Mouse (Mus musculus): Measurements from ENCODE around the gene Rab3ip. TPM values are rescaled to one million over a fixed set of nuclear protein-coding genes. Genes with fewer than 3 reads are reported as not detected.

Rab3ip gene
- total RNA-seq, 2 experiments from 2014 or later, result 8.0 to 13.5 TPM

GRCm38 (mm10) chr10:116893753-116894152, 56.8 kb downstream of the Rab3ip start:
- ATAC-seq (replicated peaks; ENCODE audit: low FRiP score, low TSS enrichment, poor library complexity, severe bottlenecking), result 0 out of 2 replicates have a peak, but pooled peaks have one; percentile 55

DNA sequence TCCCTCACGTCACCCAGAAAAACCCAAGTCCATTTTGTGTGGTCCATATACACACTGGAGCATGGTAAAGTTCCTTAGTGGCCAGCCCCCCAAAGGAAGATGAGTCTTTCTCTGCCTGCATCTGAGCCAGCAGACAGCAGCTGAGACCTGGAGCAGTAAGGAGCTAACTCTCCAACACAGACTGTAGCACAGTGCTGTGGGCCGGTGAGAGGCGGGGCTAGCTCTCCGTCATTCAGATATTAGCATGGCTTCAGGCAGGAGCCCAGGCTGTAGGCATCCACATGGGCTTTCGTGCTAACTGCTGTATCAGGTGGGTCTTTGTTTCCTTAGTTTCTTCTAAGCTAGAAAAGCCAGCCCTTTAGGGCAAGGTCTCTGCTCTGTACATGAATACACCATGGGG, 60.0 kb downstream of the Rab3ip start:
- ATAC-seq (replicated peaks; ENCODE audit: low FRiP score, low TSS enrichment, poor library complexity, severe bottlenecking), result no peak

GRCm38 (mm10) chr10:116884552-116884951, 66.0 kb downstream of the Rab3ip start:
- ATAC-seq (replicated peaks; ENCODE audit: low FRiP score, low TSS enrichment, poor library complexity, severe bottlenecking), result no peak

GRCm38 (mm10) chr10:116883531-116883930, 67.0 kb downstream of the Rab3ip start:
- no peak for ATAC-seq (replicated peaks; ENCODE audit: low FRiP score, low TSS enrichment, poor library complexity, severe bottlenecking)

DNA sequence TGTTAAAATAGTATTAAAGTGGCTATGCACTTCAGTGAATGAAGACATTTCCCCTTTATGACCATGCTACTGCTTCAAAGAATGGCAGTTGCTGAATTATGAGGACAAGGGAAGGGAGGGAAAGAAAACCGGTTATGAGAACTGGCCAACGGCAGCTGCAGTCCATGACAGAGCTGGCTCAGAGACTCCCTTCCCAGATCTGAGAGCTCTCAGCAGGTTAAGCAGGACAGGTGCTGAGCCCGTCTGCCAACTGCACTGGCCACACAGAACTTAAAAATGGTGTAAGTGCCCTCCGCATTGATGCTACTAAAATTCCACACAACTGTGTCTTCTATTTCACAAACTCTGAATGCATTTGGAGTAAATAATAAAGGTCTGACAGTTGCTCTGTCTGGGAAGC, 73.1 kb downstream of the Rab3ip start:
- no peak for ATAC-seq (replicated peaks; ENCODE audit: low FRiP score, low TSS enrichment, poor library complexity, severe bottlenecking)

DNA sequence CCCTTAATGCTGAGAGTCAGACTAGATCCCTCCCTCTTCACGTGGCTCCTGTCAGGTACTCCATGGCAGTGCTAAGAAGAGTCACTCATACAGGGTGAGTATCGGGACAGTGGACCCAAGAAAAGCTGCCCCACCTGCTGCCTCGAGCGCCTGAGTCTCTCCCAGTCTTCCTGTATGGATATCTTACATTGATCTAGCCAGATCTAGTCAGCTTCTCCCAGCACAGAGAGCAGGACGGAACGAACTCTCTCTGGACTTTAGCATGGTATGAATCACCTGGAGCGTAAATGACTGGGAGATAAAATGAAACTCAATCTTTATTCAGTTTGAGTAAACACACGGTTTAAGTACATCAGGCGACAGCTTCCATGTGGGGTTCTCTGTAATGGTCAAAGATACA, 76.1 kb downstream of the Rab3ip start:
- no peak for ATAC-seq (replicated peaks; ENCODE audit: low FRiP score, low TSS enrichment, poor library complexity, severe bottlenecking)

DNA sequence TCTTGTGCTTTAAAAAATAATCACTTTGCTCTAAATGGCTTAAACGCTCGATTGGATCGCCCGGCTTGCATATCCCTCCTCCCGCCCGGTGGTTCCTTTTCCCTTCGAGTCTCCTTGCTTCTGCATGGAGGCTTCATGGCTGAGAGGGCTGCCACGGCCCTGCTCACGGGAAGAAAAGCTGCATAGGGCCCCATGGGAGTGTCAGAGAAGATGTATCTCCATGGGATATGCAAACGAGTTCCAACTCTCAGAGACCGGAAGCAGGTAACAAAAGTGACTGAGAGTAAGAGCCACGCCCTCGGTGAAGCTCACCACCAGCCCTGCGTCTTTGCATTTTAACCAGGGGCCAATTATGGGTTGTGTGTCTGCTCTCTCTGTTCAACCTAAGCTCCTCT, 78.6 kb downstream of the Rab3ip start:
- no peak for ATAC-seq (replicated peaks; ENCODE audit: low FRiP score, low TSS enrichment, poor library complexity, severe bottlenecking)

DNA sequence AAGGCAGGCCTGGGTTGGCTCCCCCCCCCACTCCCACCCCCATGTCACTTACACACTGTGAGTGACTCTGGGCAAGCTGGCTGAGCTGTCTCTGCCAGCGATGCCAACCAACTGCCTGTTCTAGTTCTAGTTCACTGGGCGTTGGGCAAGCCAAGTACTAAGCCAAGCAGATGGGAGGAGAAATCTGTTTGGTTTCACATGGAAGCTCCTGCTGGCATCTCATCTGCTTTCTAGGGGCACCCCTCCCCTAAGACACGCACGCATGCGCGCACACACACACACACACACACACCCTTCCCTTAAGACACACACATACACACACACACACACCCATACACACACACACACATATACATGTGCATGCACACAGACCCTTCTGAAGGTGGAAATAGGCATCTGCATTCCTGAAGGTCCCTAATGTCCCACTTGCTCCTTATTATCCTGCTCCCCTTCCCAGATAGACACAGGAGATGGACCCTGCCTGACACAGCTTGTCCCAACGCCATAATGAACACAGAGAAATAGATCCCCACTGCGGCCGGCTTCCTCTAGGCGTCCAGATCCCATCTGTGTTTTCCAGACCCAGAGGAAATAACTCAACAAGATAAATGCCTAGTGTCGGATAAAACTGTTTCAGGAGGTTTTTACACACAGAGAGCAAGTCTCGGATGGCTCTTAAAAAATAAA, 79.1 kb downstream of the Rab3ip start:
- no peak for ATAC-seq (replicated peaks; ENCODE audit: low FRiP score, low TSS enrichment, poor library complexity, severe bottlenecking)

DNA sequence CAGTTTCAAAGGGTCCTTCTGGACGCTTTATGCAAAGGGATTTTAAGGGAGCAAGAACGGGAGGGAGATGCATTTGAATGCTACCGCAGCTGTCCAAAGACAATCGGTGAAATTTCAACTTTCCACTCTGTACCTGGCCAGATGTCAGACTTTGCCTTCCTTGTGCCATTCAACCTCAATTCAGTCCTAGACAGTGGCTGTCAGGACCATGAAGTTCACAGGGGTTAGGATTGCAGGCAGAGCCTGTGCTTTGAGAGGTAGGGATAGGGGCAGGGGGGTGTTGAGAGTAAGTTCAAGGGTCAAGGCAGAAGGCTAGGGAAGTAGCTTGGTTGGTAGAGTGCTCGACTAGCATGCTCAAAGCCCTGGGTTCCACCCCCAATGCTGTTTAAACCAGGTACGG, 79.8 kb downstream of the Rab3ip start:
- ATAC-seq (replicated peaks; ENCODE audit: low FRiP score, low TSS enrichment, poor library complexity, severe bottlenecking), result no peak

Other genes with a start within 250 kb of the Rab3ip start
- not detected in 2 replicates for gene Myrfl, start 53.9 kb downstream of the Rab3ip start, total RNA-seq (2014; fragmentation: Nextera tagmentation)
- gene Myrfl, start 53.9 kb downstream of the Rab3ip start, total RNA-seq (2017), result not detected in 2 replicates
- not detected in 2 replicates for gene Gm10271, start 21.8 kb upstream of the Rab3ip start, total RNA-seq (2014; fragmentation: Nextera tagmentation)
- gene Gm10271, start 21.8 kb upstream of the Rab3ip start, total RNA-seq (2017), result not detected in 2 replicates
- not detected in 2 replicates for gene Best3, start 35.5 kb upstream of the Rab3ip start, total RNA-seq (2014; fragmentation: Nextera tagmentation)
- not detected in 2 replicates for gene Best3, start 35.5 kb upstream of the Rab3ip start, total RNA-seq (2017)
- gene Lrrc10, start 94.6 kb upstream of the Rab3ip start, total RNA-seq (2014; fragmentation: Nextera tagmentation), result not detected in 2 replicates
- gene Lrrc10, start 94.6 kb upstream of the Rab3ip start, total RNA-seq (2017), result not detected in 2 replicates
- 545 and 559 TPM in 2 replicates for gene Cct2, start 113.0 kb upstream of the Rab3ip start, total RNA-seq (2014; fragmentation: Nextera tagmentation)
- gene Cct2, start 113.0 kb upstream of the Rab3ip start, total RNA-seq (2017), result 707 and 779 TPM in 2 replicates
- 20.7 and 22.7 TPM in 2 replicates for gene Frs2, start 197.8 kb upstream of the Rab3ip start, total RNA-seq (2014; fragmentation: Nextera tagmentation)
- 9.6 and 22.9 TPM in 2 replicates for gene Frs2, start 197.8 kb upstream of the Rab3ip start, total RNA-seq (2017)